Mouse (Mus musculus): ENCODE measurements at regions not wholly inside any gene's neighbourhood (a gene's known extent, or its start where the extent isn't known, plus 50 kb on each side); places are given as distances from the start of the nearest gene placed in this dataset.

DNA sequence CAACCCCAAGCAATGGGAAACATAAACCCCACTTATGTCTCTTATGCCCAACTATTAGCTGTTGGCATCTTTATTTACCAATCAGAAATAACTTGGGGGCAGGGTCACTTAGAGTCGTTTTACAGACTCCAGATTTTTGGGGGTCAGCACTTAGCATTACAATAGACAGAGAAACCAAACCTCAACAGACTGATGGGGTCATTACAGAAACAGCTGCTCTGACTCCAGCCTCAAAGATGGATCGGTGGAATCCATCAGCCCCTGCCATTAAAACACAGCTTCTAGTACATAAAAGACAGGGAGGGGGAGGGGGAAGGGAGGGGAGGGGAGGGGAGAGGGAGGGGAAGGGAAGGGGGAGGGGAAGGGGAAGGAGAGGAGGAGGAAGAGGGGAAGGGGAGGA, 69.9 kb upstream of the Gm47985 start:
- H3K4me3 ChIP-seq = no peak overlapping the region
- H3K36me3 ChIP-seq = no peaks in the 10 kb centered on the region
- no peaks in the 10 kb centered on the region for H3K27me3 ChIP-seq (ENCODE audit: low read depth, poor library complexity, severe bottlenecking)
- H3K4me1 ChIP-seq = peaks cover 14% of the 10 kb centered on the region
- WGBS = 22% methylated on average over 2 of the region's 2 CpGs
- no peaks in the 10 kb centered on the region for H3K9me3 ChIP-seq (replicated peaks)
- H3K27ac ChIP-seq = no peak overlapping the region
- peak; percentile 28 for DNase-seq (ENCODE audit: low spot score)

DNA sequence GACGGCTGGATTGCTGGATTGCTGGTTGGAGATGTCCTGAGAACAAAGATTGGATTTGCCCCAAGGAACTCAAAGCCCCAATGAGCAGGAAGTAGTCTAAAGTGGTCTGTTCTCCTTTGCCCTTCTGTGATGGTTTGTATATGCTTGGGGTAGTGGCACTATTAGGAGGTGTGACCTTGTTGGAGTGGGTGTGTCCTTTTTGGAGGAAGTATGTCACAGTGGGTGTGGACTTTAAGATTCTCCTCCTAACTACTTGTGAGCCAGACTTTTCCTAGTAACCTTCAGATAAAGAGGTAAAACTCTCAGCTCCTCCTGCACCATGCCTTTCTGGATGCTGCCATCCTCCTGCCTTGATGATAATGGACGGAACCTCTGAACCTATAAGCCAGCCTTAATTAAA, 69.1 kb upstream of the Gm47985 start:
- 67% methylated on average over 2 of the region's 2 CpGs for WGBS
- peak; percentile 23 for DNase-seq (ENCODE audit: low spot score)
- Histone ChIP-seq H3K4me3 (no peak overlapping the region), H3K4me1 (peaks cover 14% of the 10 kb centered on the region), H3K27me3 (ENCODE audit: low read depth, poor library complexity, severe bottlenecking) (no peaks in the 10 kb centered on the region), H3K27ac (no peak overlapping the region), H3K9me3 (replicated peaks) (no peaks in the 10 kb centered on the region), H3K36me3 (no peaks in the 10 kb centered on the region)

DNA sequence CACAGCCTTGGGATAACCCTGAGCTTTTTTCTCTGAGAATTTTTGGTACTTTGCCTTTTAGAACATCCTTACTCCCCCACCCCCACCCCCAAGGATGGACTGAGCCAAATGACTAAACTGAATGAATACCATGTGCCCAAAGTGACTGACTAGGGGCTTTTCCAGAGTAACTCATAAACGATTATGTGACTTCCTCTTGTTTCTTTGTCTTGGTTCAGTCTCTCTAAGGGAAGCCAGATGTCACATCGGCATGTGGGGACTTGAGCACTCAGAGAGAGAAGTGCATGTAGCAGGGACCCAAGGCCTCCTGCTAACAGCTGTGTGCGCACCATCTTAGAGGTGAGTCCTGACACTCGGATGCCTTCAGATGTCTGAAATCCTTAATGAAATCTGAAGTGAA, 63.8 kb upstream of the Gm47985 start:
- H3K9me3 ChIP-seq (replicated peaks) = no peaks in the 10 kb centered on the region
- H3K4me1 ChIP-seq = peaks cover 9% of the 10 kb centered on the region
- H3K36me3 ChIP-seq = no peaks in the 10 kb centered on the region
- peak overlapping the region; percentile 76 for H3K27ac ChIP-seq
- peak; percentile 43 for DNase-seq (ENCODE audit: low spot score)
- WGBS = 38% methylated on average over 4 of the region's 4 CpGs
- H3K27me3 ChIP-seq (ENCODE audit: low read depth, poor library complexity, severe bottlenecking) = no peaks in the 10 kb centered on the region
- H3K4me3 ChIP-seq = no peak overlapping the region

DNA sequence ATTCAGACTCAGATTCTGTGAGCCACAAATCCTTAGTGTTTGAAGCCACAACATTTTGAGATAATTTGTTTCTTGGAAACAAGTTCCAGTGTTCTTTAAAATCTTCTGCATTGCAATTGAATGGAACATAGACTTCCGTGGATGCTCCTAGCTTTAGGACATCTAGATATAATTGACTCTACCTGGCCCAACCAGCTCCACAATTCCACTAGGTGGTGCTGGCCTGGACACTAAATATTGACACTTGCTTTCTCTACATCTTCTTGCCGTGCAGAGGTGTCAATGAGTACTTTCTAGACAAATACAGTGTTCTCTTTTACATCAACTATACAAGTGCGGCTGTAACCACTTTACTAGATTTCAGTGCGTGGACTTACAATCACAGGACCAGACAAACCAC, 63.4 kb upstream of the Gm47985 start:
- peaks cover 9% of the 10 kb centered on the region for H3K4me1 ChIP-seq
- H3K9me3 ChIP-seq (replicated peaks) = no peaks in the 10 kb centered on the region
- H3K27me3 ChIP-seq (ENCODE audit: low read depth, poor library complexity, severe bottlenecking) = no peaks in the 10 kb centered on the region
- H3K36me3 ChIP-seq = no peaks in the 10 kb centered on the region
- H3K4me3 ChIP-seq = no peak overlapping the region
- DNase-seq (ENCODE audit: low spot score) = no peak
- 89% methylated on average over 4 of the region's 4 CpGs for WGBS
- peak overlapping the region; percentile 76 for H3K27ac ChIP-seq

DNA sequence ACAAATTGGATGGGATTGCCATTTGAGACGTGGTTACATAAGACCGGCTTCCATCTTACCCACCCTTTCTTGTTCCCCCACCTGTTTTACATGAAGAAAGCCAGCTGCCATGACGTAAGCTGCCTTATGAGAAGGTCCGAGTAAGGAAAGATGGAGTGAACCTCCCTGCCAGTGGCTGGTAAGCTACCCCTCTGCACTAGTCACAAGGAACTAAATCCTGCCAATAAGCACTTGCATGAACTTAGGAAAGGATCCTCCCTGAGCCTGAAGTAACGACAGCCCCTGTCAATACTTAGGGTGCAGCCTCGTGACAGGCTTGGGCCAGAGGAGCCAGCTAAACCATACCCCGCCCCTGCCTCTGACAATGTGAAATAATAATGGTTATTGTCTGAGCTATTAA, 62.8 kb upstream of the Gm47985 start:
- Histone ChIP-seq H3K36me3 (no peaks in the 10 kb centered on the region), H3K4me3 (no peak overlapping the region), H3K9me3 (replicated peaks) (no peaks in the 10 kb centered on the region), H3K27me3 (ENCODE audit: low read depth, poor library complexity, severe bottlenecking) (no peaks in the 10 kb centered on the region), H3K4me1 (peaks cover 9% of the 10 kb centered on the region), H3K27ac (0 out of 2 replicates have a peak overlapping the region, but pooled peaks have one; percentile 6)
- no peak for DNase-seq (ENCODE audit: low spot score)
- 90% methylated on average over 7 of the region's 7 CpGs for WGBS

DNA sequence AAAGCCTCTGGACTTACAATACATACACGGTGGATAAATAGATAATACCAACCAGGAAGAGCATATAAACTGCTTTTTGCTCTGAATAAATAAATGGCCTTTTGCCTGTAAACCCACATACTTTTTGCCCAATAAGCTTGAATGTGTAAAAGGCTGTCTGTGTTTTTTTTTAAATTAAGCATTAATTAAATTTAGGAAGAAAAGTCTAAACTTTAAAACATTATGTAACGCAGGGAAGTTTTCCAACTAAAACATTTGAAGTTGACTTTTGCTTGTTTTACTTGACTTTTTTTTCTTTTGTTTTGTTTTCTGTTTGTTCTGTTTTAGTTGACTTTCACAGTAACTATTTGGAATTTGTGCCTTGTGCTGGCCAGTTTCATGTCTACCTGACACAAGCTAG, 60.7 kb upstream of the Gm47985 start:
- Histone ChIP-seq H3K4me1 (peaks cover 9% of the 10 kb centered on the region), H3K36me3 (no peaks in the 10 kb centered on the region), H3K4me3 (no peak overlapping the region), H3K27me3 (ENCODE audit: low read depth, poor library complexity, severe bottlenecking) (no peaks in the 10 kb centered on the region), H3K9me3 (replicated peaks) (no peaks in the 10 kb centered on the region), H3K27ac (no peak overlapping the region)
- 96% methylated on average over 2 of the region's 2 CpGs for WGBS
- DNase-seq (ENCODE audit: low spot score) = no peak

DNA sequence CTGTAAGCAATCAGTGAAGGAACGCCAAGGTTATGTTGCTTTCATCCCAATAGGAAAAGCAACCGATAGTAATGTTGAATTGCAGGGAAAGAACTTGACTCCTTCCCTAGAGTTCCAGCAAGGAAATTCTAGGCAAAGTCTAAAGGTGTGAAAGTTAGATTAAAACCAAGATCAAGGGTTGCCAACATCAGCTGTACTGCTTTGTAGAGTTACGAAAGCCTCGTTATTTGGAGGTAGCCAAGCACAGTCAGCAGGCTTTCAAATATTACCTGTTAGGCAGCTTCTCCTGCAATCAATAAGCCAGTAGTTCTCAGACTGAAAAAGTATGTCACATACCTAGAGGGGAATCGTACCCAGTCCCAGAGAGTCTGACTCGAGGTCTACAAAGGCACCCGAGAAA, 58.4 kb upstream of the Gm47985 start:
- no peaks in the 10 kb centered on the region for H3K27me3 ChIP-seq (ENCODE audit: low read depth, poor library complexity, severe bottlenecking)
- H3K27ac ChIP-seq = no peak overlapping the region
- no peaks in the 10 kb centered on the region for H3K9me3 ChIP-seq (replicated peaks)
- peak; percentile 19 for DNase-seq (ENCODE audit: low spot score)
- H3K36me3 ChIP-seq = no peaks in the 10 kb centered on the region
- peaks cover 1% of the 10 kb centered on the region; the same call in 1 of the 2 replicates for H3K4me1 ChIP-seq
- no peak overlapping the region for H3K4me3 ChIP-seq
- 94% methylated on average over 7 of the region's 7 CpGs for WGBS

DNA sequence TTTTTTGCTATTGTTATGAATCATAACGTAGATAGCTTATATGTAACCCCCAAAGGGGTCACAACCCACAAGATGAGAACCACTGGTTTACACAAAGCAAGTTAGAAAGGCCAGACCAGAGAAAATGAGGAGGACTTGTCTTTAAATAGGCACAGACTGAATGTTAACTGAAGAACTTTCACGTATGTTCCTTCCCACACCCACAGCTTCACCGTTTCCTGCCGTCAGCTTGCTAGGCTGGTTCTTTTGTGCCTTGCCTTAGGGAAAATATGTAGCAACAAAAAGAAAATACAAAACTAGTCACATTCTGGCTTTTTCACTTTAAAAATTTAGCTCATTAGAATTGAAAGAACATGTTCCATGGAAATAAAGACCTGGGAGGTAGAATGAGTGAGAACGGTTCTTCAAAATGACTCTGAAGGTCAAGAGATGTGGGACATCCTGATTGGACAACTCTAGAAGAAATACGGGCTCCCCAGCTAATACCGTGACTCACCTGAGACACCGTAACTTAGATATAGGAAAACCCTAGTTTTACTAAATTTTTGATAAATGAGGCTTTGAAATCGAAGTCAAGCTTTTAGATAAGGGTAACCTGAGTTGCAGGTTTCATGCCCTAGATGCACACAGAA, 57.2 kb upstream of the Gm47985 start:
- H3K4me1 ChIP-seq = no peaks in the 10 kb centered on the region
- peak; percentile 12 for DNase-seq (ENCODE audit: low spot score)
- 92% methylated on average over 9 of the region's 9 CpGs for WGBS
- H3K27ac ChIP-seq = no peak overlapping the region
- H3K4me3 ChIP-seq = no peak overlapping the region
- H3K9me3 ChIP-seq (replicated peaks) = no peaks in the 10 kb centered on the region
- H3K36me3 ChIP-seq = no peaks in the 10 kb centered on the region
- H3K27me3 ChIP-seq (ENCODE audit: low read depth, poor library complexity, severe bottlenecking) = no peaks in the 10 kb centered on the region

DNA sequence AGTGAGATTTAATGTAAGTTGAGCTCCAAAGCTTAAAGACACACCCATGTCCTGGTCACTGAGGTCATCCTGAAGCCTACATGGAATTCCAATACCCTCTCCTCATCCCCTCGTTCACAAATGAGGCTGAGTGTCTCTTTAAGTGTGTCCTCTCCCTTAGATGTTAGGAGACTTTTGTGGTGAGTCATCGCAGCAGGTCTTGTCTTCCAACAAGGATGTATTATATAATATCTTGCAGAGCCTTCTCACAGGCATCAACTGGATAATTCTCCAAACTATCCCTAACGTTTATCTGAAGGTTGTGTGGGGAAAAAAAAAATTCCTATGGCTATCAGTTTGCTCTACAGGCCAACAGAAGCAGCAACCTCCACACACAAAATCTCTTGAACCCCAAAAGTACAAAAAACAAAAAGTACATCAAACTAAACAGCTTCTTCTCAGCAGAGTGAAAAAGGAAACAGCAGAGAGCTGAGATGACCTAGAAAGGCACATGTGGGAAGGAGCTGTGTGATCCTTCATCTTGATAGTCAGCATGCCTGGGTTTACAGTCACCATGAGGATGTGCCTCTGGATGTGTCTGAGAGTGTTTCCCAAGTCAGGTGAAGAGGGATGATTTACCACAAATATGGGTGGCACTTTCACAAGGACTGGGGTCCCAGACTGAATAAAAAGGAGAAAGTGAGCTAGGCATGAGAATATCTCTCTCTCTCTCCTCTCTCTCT, 56.4 kb upstream of the Gm47985 start:
- Histone ChIP-seq H3K36me3 (no peaks in the 10 kb centered on the region), H3K4me1 (no peaks in the 10 kb centered on the region), H3K27me3 (ENCODE audit: low read depth, poor library complexity, severe bottlenecking) (no peaks in the 10 kb centered on the region), H3K4me3 (no peak overlapping the region), H3K9me3 (replicated peaks) (no peaks in the 10 kb centered on the region), H3K27ac (no peak overlapping the region)
- DNase-seq (ENCODE audit: low spot score) = peak; percentile 8
- WGBS = 74% methylated on average over 3 of the region's 3 CpGs

DNA sequence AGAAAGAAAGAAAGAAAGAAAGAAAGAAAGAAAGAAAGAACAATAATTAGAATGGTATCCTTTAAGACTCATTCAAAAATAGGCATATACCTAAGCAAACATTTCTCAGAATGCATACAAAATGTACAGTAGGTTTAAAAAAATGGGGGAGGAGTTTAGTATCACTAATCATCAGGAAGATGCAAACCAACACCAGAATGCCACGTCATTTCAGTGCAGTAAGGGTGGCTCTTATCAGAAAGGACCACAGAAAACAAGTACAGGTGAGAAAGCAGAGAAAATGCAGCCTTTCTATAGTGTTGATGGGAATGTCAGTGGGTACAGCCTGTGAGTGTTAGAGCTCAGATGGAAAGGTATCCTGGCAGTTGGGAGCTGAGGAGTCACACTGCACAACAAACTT, 55.6 kb upstream of the Gm47985 start:
- Histone ChIP-seq H3K27ac (no peak overlapping the region), H3K36me3 (no peaks in the 10 kb centered on the region), H3K9me3 (replicated peaks) (no peaks in the 10 kb centered on the region), H3K27me3 (ENCODE audit: low read depth, poor library complexity, severe bottlenecking) (no peaks in the 10 kb centered on the region), H3K4me3 (no peak overlapping the region), H3K4me1 (no peaks in the 10 kb centered on the region)
- DNase-seq (ENCODE audit: low spot score) = no peak
- WGBS = 69% methylated on average over 1 of the region's 1 CpGs

DNA sequence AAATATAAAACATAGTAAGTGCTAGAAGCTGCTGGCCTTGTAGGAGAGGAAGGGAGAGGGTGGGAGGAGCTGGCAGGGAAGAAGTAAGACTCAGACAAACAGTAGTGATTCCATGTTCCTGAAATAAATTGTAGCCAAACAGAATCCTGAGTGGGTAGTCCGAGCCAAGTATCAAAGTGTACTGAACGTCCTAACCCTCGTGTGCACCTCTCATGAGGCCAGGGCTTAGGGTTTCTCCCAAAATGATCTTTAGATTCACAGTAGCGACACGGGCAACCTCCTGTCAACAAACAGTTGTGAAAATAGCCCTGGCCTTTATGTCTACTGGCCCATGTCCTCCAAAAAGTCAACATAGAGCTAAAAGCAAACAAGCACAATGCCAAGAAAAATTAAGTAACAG, 54.3 kb upstream of the Gm47985 start:
- WGBS = 87% methylated on average over 5 of the region's 5 CpGs

DNA sequence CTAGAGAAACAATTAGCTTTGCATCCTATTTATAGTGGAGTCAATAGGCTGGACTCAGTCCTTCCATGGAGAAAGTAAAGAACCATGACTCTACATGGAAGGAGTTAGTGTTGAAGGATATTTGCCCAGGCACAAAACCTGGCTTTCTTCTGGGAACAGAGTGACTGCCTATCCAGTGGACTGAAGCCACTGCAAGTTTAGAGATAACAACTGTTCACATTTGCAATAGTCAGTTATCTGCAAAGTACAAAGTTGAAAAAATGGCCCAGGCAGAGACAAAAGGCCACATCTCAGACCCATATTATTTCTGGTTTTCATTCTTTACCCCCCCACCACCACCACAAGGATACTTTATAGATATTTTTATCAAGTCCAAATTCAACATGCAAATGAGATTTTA, 53.4 kb upstream of the Gm47985 start:
- no peak overlapping the region for H3K4me3 ChIP-seq
- DNase-seq (ENCODE audit: low spot score) = peak; percentile 17

More for the DNA sequence above, 54.3 kb upstream of the Gm47985 start:
- Histone ChIP-seq H3K36me3 (no peaks in the 10 kb centered on the region), H3K27ac (no peak overlapping the region), H3K27me3 (ENCODE audit: low read depth, poor library complexity, severe bottlenecking) (no peaks in the 10 kb centered on the region), H3K4me1 (no peaks in the 10 kb centered on the region), H3K4me3 (no peak overlapping the region), H3K9me3 (replicated peaks) (no peaks in the 10 kb centered on the region)
- DNase-seq (ENCODE audit: low spot score) = peak; percentile 4

DNA sequence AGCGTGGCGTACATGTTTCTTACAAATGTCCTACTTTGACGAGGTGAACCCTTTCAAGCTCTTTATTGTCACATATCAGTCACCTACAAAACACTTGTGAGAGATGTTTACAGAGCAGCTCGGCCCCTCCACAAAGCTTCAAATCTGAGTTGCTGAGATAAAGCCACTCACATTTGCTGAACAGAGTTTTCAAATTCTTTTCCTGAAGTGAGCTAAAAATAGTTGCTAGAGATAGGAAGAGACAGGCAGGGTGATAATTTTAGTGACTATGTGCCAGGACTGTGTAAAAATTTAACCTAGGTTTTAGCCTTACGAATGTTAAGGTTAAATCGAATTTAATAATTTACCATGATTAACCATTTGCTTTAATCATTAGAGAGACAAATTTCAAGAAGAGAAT, 52.3 kb upstream of the Gm47985 start:
- no peak overlapping the region for H3K4me3 ChIP-seq
- no peak overlapping the region for H3K27ac ChIP-seq
- H3K9me3 ChIP-seq (replicated peaks) = no peaks in the 10 kb centered on the region
- H3K27me3 ChIP-seq (ENCODE audit: low read depth, poor library complexity, severe bottlenecking) = no peaks in the 10 kb centered on the region
- no peaks in the 10 kb centered on the region for H3K4me1 ChIP-seq
- WGBS = 78% methylated on average over 6 of the region's 6 CpGs
- DNase-seq (ENCODE audit: low spot score) = no peak
- no peaks in the 10 kb centered on the region for H3K36me3 ChIP-seq

More for the DNA sequence above, 53.4 kb upstream of the Gm47985 start:
- Histone ChIP-seq H3K27ac (no peak overlapping the region), H3K4me1 (no peaks in the 10 kb centered on the region), H3K9me3 (replicated peaks) (no peaks in the 10 kb centered on the region), H3K27me3 (ENCODE audit: low read depth, poor library complexity, severe bottlenecking) (no peaks in the 10 kb centered on the region), H3K36me3 (no peaks in the 10 kb centered on the region)

Measured in limb, embryonic 10.5 days (tissue).